Mouse (Mus musculus) bone marrow, adult 2 months (tissue): ENCODE results near the gene Rassf9. TPM values are rescaled to one million over a fixed set of nuclear protein-coding genes. Genes with fewer than 3 reads are reported as not detected.

Experiments
- H3K27ac ChIP-seq: fragments of 200-500 bp; 2 replicates; pipeline ENCODE4 v1.5.1; 2012; ENCODE audit warnings: low read depth, mild to moderate bottlenecking, control low read depth, inconsistent platforms, low read length; ENCODE audit not compliant: control insufficient read depth, poor library complexity, insufficient read depth
- H3K4me1 ChIP-seq: fragments of 200-500 bp; 2 replicates; pipeline ENCODE4 v1.6.1; 2011; ENCODE audit warnings: low read length; ENCODE audit not compliant: control insufficient read depth, insufficient read depth
- H3K4me3 ChIP-seq: fragments of 200-500 bp; replicated peaks from 2 replicates; pipeline ENCODE3; 2011; ENCODE audit warnings: mild to moderate bottlenecking, low read depth, low read length, control low read depth; ENCODE audit not compliant: control insufficient read depth
- CTCF ChIP-seq: fragments of 200-500 bp; IDR thresholded peaks from 2 replicates; pipeline ENCODE4 v1.5.1; 2011; ENCODE audit warnings: low read length, control low read depth; ENCODE audit not compliant: control insufficient read depth, insufficient read depth
- POLR2A ChIP-seq: fragments of 200-500 bp; IDR thresholded peaks from 2 replicates; pipeline ENCODE4 v1.6.1; 2011; ENCODE audit warnings: low read depth, mild to moderate bottlenecking, control low read depth, low read length, borderline replicate concordance; ENCODE audit not compliant: control insufficient read depth
- WGBS: fragments of 180-500 bp; shearing (Covaris S2); methylation state at CpG from one replicate; pipeline ENCODE4 v1.1.7; 2018; 5-methylcytosine and 5-hydroxymethylcytosine counted together
- polyA plus RNA-seq: library from polyadenylated mRNA; stranded (reverse); fragments of >200 nt; gene quantifications from 2 replicates; pipeline ENCODE4 v1.2.4, GENCODE M21; 2011; ENCODE audit warnings: low replicate concordance; ENCODE audit not compliant: missing spikeins, insufficient read depth, insufficient read length

Gene Rassf9
- 0.43 TPM in 1 of 2 replicates, not detected in the other for polyA plus RNA-seq

- Histone ChIP-seq H3K4me3 (no peak within 1 kb of the TSS), H3K27ac (no peak within 1 kb of the TSS), H3K4me1 (no peaks in the 10 kb centered on the region)
- no peak for TF ChIP-seq CTCF
- TF ChIP-seq POLR2A, result no peak
- WGBS, result 29% methylated on average over 5 of the region's 5 CpGs
Observed at GRCm38 (mm10) chr10:102511807-102512461, at the start of gene Rassf9. Gene Rassf9, plus strand, starts transcription at chr10:102512222.

- no peaks in the 10 kb centered on the region for H3K4me1 ChIP-seq
- no peak overlapping the region for H3K4me3 ChIP-seq
- TF ChIP-seq POLR2A (no peak), CTCF (no peak)
- WGBS, result 69% methylated on average over 2 of the region's 2 CpGs
- H3K27ac ChIP-seq, result no peak overlapping the region
Observed at GRCm38 (mm10) chr10:102469412-102469811, 42.6 kb upstream of the Rassf9 start.

GRCm38 (mm10) chr10:102490386-102490785 is 21.6 kb upstream of the Rassf9 start, which contains the start of gene Nts:
Gene Nts, minus strand, starts transcription at chr10:102490486.
- H3K4me3 ChIP-seq, result no peak within 1 kb of the TSS
- TF ChIP-seq POLR2A, result no peak
- TF ChIP-seq CTCF, result no peak
- H3K4me1 ChIP-seq, result no peaks in the 10 kb centered on the region
- 14% methylated on average over 3 of the region's 3 CpGs for WGBS
- no peak within 1 kb of the TSS for H3K27ac ChIP-seq

- H3K4me3 ChIP-seq, result no peak overlapping the region
- H3K27ac ChIP-seq, result no peak overlapping the region
- no peaks in the 10 kb centered on the region for H3K4me1 ChIP-seq
- 11% methylated on average over 3 of the region's 3 CpGs for WGBS
- TF ChIP-seq POLR2A, result no peak
Observed at GRCm38 (mm10) chr10:102491792-102492191, 20.2 kb upstream of the Rassf9 start.

- TF ChIP-seq POLR2A (no peak), CTCF (no peak)
- Histone ChIP-seq H3K27ac (no peak overlapping the region), H3K4me1 (no peaks in the 10 kb centered on the region), H3K4me3 (no peak overlapping the region)
- WGBS, result 20% methylated on average over 4 of the region's 4 CpGs
Observed at GRCm38 (mm10) chr10:102498754-102499153, 13.3 kb upstream of the Rassf9 start.

GRCm38 (mm10) chr10:102507386-102507785 is 4.6 kb upstream of the Rassf9 start:
- no peak overlapping the region for H3K27ac ChIP-seq
- no peak overlapping the region for H3K4me3 ChIP-seq
- TF ChIP-seq POLR2A (no peak), CTCF (no peak)
- WGBS, result 24% methylated on average over 4 of the region's 4 CpGs
- H3K4me1 ChIP-seq, result no peaks in the 10 kb centered on the region

- Histone ChIP-seq H3K27ac (no peak overlapping the region), H3K4me3 (no peak overlapping the region), H3K4me1 (no peaks in the 10 kb centered on the region)
- no peak for TF ChIP-seq POLR2A
- no peak for TF ChIP-seq CTCF
- 63% methylated on average over 3 of the region's 3 CpGs for WGBS
Observed at GRCm38 (mm10) chr10:102511461-102511806, 588 bp upstream of the Rassf9 start.

- H3K4me1 ChIP-seq, result no peaks in the 10 kb centered on the region
- no peak overlapping the region for H3K4me3 ChIP-seq
- H3K27ac ChIP-seq, result no peak overlapping the region
- WGBS, result 0% methylated on average over 1 of the region's 1 CpGs
- no peak for TF ChIP-seq POLR2A
- TF ChIP-seq CTCF, result no peak
Observed at GRCm38 (mm10) chr10:102514159-102514558, 2.1 kb downstream of the Rassf9 start.

GRCm38 (mm10) chr10:102527901-102528300 is 15.9 kb downstream of the Rassf9 start:
- Histone ChIP-seq H3K27ac (no peak overlapping the region), H3K4me3 (no peak overlapping the region), H3K4me1 (no peaks in the 10 kb centered on the region)
- WGBS, result 81% methylated on average over 3 of the region's 3 CpGs
- no peak for TF ChIP-seq CTCF
- TF ChIP-seq POLR2A, result no peak
